Mouse (Mus musculus) mouse embryonic stem cell (cell line): Measurements from ENCODE around the gene Gdf10.

ENCODE experiments used
- in situ Hi-C, 2 experiments: fragments of 300-500 bp; cut with MboI; formaldehyde crosslinking; loops; 1 replicate in 1 of 2; 3 replicates in 1 of 2; pipeline ENCODE4 v1.14.3; 2019 to 2020; ENCODE audit warnings: low sequenced_read_pairs in 2 of 2, low pct_unique_long_range_greater_than_20kb in 1 of 2, mixed read lengths in 1 of 2; ENCODE audit not compliant: unreplicated experiment in 1 of 2

Gdf10 gene

DNA sequence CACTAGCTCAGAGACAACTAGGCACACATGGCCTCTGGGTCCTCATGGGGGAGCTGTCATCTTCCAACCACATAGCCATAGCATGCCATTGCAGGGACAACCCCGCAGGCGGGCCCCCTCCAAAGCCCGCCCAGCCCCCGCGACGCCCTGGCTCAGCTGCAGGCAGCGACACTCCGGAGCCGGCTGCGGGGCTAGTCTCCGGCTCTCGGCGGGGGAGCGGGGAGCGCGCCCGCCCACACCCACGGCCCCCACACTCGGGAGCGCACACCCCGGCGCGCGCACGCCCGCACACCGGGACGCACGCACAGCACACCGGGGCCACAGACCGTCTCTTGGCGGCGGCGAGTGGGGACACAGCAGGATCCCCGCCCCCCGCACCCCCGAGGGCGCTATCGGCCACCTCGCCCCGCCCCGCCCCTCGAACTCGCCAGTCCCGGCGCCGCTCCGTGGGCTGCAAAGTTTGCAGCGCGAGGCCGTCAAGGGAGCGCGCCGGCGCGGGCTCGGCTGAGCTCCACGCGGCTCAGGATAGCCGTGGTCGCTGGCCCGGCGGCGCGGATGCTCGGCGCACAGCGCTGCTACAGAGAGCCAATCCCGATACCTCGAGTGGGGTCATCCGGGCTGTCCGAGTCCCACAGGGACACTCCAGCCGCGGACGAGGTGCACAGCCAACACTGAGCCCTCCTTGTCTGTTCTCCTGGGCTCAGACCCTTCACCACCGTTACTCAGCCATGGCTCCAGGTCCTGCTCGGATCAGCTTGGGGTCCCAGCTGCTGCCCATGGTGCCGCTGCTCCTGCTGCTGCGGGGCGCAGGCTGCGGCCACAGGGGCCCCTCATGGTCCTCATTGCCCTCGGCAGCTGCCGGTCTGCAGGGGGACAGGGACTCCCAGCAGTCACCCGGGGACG is at the start of gene Gdf10:
Gene Gdf10, plus strand, starts transcription at position 420 of the 903 bp plus-strand sequence.
- in situ Hi-C loops, result no loop called here

DNA sequence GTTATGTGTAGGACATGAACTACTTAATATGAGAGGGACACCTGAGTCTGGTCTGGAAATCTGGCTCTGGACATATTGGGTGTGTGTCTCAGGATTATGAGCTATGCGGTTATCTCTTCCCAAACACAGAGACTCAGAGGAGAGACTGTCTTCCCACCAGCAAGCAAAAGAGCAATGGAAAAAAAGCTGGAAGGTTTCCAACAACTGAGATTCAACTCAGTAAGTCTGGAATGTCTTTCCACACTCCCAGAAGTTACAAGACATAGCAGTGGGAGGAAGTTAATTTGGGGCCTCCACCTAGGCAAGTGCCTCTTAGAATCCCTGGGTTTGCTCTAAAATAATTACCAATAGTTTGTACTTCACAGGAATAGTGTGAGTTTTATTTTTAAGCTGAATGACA is 44.6 kb upstream of the Gdf10 start:
- in situ Hi-C loops, result no loop called here

DNA sequence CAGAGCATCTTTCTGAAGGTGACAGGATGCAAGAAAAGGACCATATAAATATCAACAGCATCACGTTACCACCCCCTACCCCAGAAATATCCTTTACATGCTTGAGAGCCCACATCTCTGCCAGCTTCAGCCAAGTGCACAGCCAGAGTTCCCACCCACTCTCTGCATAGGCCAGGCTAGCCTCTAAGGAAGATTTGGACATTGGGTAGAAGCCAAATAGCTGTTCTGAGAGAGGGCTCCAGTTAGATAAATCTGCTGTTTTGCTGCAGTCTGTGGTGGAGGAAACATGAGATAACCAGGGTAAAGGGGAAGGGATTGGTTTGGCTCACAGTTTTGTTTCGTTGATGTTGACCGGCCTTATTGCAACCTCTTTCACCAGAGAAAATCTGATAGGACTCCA is 43.2 kb upstream of the Gdf10 start:
- in situ Hi-C loops, result no loop called here

DNA sequence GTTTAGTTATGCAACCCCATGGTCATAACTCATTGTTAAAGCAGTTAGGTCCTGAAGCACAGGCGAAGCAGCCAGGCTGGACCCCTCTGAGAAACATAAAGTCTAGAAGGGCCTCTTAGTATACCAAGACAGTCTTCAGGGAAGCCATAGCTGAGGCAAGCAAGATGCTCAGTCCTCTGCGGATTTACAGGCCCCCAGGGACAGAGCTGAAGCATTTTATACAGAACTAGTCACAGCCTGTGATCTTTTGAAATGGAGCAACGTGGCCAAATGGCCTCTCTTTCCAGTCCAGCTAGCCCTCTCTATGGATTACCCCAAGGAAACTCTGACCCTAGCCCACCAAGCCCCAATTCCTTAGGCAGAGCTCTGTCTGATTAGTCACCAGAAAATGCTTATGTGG is 41.9 kb upstream of the Gdf10 start:
- in situ Hi-C loops, result no loop called here

DNA sequence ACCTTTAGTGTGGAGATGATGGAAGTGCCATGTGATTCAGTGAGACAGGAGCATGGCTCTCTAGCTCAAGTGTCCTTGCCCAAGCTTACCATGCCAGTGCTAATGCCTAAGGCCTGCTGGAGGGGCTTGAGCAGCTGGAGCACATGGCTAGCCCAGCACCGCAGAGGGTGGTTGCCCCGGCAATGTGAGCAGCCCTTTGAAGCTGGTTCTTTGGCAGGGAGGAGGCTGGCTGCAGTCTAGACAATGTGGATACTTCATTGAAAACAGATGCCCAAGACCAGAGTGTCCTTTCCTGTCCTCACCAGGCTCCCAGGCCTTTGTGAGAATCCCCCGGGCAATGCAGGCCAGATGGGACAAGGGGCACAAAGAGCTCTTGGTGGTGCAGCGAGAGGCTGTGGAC is 40.3 kb upstream of the Gdf10 start:
- in situ Hi-C loops, result no loop called here

DNA sequence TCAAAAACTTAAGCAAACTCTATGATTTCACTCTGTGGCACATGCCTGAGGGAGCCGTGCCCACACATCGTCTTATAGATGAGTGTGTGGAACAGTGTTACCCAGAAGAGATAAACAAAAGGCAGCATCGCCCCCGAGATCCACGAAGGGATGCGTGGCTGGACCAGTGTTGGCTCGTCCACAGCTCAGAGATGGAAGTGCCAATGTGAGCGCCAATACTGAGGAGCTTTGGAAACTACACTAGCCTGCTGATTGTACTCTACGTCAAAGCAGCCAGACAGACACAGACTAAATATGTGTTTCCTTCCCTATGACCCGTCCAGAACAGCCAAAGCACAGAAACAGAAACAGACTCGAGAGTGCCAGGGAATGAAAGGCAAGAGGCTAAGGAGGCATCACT is 37.9 kb upstream of the Gdf10 start:
- in situ Hi-C loops, result no loop called here

DNA sequence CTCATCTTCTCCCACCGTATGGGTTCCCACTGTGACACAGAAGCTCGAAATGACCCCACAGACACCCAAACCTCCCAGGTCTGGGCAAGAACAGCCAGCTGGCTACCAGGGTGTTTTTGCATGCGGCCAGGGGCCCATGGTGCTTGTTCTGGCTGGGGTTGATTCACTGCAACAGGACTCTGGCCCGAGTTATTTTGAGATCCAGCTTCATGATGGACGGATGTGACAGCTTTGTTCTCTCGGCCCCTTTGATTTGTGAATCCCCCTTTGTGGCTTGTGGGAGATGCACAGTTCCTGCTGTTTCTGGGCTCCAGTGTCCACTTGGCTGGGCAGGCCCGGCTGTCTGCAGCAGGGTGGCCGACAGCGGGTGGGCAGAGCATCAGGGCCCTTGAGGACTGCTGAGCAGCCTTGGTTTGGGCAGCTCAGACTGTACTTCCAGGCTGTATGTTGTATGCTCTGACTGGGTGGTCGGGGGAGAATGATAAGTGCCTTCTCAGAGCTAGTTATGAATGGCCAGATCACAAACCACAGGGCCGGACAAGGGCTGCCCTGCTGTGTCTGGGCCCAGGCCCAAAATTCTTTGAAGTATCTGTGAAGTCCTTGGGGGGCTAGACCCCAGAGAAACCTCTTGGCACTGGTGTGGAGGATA is 34.9 kb upstream of the Gdf10 start:
- in situ Hi-C loops, result no loop called here

DNA sequence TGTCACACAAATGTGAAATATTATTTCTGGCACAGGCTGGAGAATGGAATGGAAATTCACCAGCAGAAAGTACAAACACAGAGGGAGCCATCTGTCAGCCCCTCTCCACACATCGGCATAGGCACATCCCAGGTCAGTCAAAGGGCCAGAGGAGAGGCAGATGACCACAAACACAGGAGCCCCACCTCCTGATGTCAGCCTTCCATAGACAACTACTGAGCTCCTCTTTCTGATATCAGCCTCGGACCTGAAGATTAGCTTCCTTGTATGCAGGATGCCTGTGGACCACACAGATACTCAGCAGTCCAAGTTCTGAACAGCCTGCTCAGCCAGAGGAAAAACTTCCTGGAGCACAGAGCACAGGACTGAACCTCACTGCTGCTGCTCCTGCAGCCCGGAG is 33.4 kb upstream of the Gdf10 start:
- in situ Hi-C loops, result no loop called here

DNA sequence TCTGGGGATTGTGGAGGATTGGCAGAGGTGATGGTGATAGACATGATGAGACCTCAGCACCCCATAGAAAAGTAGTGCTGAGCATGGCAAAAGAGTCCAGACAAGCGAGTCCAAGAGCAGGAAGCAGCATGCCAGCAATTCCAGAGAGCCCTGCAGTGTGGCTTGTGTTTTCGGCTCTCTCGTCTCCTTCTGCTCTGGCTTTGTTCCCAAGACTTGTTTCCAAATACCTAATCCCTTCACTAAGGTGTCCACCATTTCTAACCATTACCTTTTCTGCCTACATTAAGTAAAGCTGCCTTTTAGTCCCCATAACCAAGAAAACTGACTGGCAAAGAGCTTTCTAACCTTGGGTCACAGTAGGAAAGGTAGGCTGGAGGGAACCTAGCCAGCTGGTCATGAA is 31.9 kb upstream of the Gdf10 start:
- in situ Hi-C loops, result no loop called here

DNA sequence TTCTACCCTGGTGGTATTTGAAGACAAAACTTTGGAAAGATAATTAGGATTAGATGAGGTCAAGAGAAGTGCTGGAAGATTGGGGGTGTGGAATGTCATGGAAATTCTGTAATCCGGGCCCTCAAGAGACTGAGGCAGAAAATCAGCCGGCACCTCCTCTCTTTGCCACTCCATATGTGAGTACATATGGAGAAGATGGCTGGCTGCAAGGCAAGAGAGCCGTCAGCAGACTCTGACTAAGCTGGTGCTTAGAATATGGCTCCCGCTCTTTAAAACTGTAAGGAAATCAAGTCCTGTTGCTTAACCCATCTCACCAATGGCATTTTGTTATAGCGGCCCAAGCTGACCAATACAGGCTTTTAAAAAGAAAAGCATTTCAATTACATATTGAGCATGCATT is 27.6 kb upstream of the Gdf10 start:
- in situ Hi-C loops, result no loop called here

DNA sequence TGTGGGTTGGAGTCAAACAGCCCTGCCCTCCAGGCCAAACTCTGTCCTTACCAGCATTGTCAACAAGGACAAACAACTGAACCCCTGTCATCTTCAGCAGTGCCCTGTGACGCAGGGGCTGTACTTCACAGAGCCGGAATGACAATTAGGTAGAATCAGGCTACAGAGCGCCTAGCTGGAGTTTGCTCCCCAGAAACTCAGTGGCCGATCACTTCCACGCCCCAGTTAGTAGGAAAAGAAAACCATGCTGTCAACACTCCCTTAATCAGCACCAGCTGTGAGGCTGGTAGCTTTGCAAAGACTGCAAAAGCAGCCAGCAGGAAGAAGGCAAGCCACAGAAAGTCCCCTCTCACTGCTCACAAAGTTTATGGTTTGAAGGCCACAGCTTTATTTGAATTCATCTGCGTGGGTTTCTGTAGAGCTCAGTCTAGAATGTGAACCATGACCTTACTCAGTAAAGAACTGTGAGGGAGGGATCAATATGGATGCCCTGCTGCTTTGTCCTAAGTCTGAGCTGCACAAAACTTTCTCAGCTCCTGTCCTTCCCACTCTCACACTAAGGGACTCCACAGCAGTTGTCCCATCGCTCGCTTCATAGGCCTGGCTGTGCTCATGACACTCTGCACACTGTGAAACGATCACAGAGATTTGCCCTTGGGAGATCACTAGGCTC is 26.6 kb upstream of the Gdf10 start:
- in situ Hi-C loops, result no loop called here

DNA sequence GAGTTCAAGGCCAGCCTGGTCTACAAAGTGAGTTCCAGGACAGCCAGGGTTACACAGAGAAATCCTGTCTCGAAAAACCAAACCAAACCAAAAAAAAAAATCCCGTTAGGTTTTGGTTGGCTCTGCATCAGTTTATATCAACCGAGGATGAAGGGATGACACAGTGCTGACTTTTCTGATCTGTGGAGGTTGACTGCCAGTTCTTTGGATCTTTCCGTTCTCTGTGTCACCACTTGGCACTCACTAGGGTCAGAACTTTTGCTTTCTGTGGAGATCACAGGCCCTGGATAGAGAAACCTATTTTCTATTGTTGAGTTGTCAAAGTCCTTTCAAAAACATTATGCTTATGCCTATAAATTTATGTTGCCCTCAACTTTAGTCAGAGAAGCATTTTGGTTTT is 20.6 kb upstream of the Gdf10 start:
- in situ Hi-C loops, result no loop called here

DNA sequence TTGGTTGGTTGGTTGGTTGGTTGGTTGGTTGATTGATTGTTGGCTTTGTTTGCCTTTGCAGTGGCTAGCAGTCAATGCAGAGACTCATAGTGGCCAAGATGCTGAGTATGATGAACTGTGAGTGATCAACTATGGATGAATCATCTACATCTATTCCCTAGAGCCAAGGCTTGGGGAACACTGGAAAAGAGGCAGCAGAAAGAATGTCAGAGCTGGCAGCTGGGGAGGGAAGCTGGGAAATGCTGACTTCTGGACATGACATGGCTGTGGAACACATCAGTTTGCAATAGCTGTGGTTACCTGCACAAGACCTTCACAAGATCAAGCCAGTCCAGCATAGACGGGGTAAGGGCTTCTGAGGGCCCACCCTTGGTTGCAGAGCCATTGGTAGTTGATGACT is 20.2 kb upstream of the Gdf10 start:
- in situ Hi-C loops, result no loop called here

DNA sequence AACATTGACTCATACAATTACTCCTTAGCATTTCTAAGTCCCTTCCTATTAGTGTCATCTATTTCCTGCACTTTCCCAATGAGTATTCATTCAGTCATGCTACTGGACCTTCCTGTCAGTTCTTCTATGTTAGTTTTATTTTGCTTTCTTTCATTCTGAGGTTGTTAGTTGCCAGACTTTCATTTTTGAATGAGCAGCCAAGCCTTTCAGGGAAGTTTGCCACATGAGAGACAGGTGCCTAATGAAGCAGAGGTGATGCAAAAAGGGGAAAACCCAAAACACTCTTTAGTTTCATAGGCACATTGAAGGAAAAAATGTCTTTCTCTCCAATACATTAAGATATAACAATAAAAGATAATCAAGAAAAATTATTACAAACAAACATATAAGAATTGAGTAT is 18.5 kb upstream of the Gdf10 start:
- in situ Hi-C loops, result no loop called here

DNA sequence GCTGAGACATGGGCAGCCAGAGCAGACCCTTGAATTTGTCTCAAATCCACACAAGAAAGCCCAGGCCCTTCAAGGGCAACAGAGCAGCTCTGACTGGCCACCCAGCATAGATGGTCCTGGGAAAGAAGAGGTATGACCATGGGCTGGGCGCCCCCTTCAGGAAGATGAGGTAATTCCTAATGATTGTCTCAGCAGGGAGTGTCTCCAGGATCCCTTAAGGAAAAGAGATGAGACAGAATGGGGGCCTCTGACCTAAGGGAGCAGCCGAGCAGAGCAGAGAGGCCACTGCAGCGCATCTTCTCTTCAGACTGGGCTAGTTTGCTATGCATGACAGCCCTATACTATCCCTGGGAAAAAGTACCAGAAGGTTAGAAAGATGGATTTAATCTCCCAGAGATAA is 9.7 kb upstream of the Gdf10 start:
- in situ Hi-C loops, result no loop called here

DNA sequence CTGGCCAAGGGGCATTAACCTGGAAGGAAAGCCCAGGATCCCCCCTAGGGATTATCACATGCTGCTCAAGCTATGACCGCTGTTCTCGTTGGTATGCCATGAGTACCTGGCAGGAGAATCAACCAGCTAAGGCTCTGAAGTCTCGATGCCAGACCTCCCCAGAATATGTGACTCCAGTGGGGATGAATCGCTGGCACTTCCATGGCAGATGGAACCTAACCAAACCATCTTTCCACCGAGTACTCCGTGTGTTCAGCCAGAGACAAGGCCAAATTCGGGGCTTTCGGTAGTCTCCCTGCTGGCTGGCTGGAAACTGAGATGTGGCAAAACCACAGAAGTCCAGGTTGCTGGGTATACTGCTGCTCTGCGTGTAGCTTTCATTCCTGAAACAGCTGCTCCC is 9.2 kb upstream of the Gdf10 start:
- in situ Hi-C loops, result no loop called here

DNA sequence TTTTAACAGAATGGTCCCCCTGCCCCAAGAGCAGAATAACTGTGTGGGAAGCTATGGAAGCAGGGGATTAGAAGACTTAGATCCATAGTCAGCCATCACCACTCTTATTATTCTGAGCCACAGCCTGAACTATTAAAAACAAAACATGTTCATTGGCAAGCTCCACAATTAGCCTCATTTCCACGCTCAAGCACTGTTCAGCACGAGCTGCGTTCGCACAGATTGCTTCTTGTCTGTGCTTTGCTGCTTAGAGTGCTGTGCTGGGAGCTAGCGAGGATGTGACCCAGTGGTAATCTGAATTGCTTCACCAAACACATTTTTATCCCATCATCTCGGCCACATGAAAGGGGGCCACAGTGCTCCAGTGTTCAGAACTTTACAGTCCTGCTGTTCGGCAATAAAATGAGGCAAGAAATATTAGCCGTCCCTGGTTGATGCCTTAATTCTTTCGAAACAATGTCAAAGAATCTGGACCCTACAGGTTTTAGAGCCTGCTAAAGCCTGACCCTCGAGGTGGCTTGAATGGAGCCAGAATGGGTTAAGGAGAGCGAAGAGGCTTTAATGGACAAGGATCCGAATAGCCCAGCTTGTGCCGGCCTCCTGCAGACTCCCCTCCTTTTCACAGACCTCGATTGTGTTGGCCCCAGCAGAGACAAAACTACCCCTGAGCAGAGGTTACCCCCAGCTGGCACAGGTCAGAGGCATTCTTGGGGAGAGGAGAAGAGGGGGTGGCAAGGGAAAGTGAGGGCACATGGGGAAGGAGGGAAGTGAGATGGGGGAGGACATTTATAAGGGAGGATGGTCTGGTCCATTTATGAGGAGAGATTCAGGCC is 2.4 kb upstream of the Gdf10 start:
- in situ Hi-C loops, result no loop called here

DNA sequence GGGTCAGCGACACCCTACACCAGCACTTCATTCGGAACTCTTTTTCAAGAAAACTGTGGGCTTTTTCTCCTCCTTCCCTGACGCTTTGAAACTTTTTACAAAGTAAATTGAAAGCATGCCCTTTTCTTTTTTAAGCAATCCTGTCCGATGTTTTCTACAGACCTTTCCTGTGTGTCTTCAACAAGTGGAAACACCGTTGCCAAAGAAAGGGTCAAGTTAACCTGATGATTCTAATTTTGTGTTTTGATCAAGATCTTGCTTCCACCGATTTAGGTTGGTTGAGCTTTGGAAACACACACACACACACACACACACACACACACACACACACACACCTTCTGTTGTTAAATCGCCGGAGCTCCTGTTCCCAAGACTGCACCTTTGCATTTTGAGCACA is 618 bp upstream of the Gdf10 start:
- in situ Hi-C loops, result no loop called here

DNA sequence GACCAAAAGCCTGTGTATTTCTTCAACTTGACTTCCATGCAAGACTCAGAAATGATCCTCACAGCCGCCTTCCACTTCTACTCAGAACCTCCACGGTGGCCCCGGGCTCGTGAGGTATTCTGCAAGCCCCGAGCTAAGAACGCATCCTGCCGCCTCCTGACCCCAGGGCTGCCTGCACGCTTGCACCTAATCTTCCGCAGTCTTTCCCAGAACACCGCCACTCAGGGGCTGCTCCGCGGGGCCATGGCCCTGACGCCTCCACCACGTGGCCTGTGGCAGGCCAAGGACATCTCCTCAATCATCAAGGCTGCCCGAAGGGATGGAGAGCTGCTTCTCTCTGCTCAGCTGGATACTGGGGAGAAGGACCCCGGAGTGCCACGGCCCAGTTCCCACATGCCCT is 8.5 kb downstream of the Gdf10 start:
- in situ Hi-C loops, result no loop called here
